In genomic region chr11:80700611-80701010, GRCm38 (mm10) we compare ENCODE assay signal across 19 mouse cellular contexts.
DNase-seq lines count a peak whose midpoint lies in the region; ATAC-seq and TF ChIP-seq lines count a peak whose summit lies in the region.
"Had no signal": no experiment of that assay in that cellular context is flagged by ENCODE, and none has a peak within 500 bp of the region (broad histone marks: within the 10 kb centered on the region; RNA-seq: fewer than 3 reads in every experiment).

No protein-coding gene starts in this region.

- H3K9ac ChIP-seq in stomach, postnatal 0 days (ENCODE audit: low read length), result no peak overlapping the region
- H3K9ac ChIP-seq: limb, embryonic 13.5 days had no signal

- no peak overlapping the region for H3K4me2 ChIP-seq in stomach, postnatal 0 days (replicated peaks; ENCODE audit: low read depth)
- H3K4me2 ChIP-seq: limb, embryonic 13.5 days; midbrain, embryonic 11.5 days had no signal

- 62% methylated on average over 4 of the region's 4 CpGs for WGBS in stomach, postnatal 0 days

- H3K27me3 ChIP-seq in stomach, postnatal 0 days (ENCODE audit: control insufficient read depth, insufficient read depth, low read length), result no peaks in the 10 kb centered on the region

- 0 out of 2 replicates have a peak, but pooled peaks have one; percentile 15 for ATAC-seq in stomach, postnatal 0 days (ENCODE audit: low FRiP score, low TSS enrichment)
- ATAC-seq: activated CD4-positive, CD25-positive, alpha-beta regulatory T cell, adult 4 months; CD4-positive, CD25-positive, alpha-beta regulatory T cell, adult 4 months; forebrain, embryonic 16.5 days; hindbrain, postnatal 0 days had no signal

- H3K4me3 ChIP-seq in stomach, postnatal 0 days (ENCODE audit: low read depth, low read length), result no peak overlapping the region
- H3K4me3 ChIP-seq: left cerebral cortex, adult 2 months; limb, embryonic 13.5 days had no signal

- H3K4me1 ChIP-seq in stomach, postnatal 0 days (replicated peaks; ENCODE audit: control insufficient read depth, insufficient read depth), result no peaks in the 10 kb centered on the region
- H3K4me1 ChIP-seq: limb, embryonic 13.5 days had no signal

- peak; percentile 19 for DNase-seq in ovary, postnatal 36 days (ENCODE audit: low spot score)
- DNase-seq in ovary, postnatal 14 days (ENCODE audit: low spot score), result no peak
- DNase-seq in adrenal gland, postnatal 25 days, result peak; percentile 17
- DNase-seq in lung, postnatal 14 days, result peak; percentile 30
- DNase-seq in stomach, postnatal 0 days (ENCODE audit: low spot score), result peak; percentile 24
- DNase-seq in thymus, postnatal 10 days (ENCODE audit: low spot score in 2 of 2), result no peak
- no peak for DNase-seq in heart, postnatal 14 days
- no peak for DNase-seq in urinary bladder, postnatal 25 days (ENCODE audit: low spot score)
- DNase-seq: cerebellum, adult 9-10 months; kidney, adult 9 months; right cerebral cortex, postnatal 14 days; thymus, adult 18-20 months had no signal

- no peak overlapping the region for H3K27ac ChIP-seq in stomach, postnatal 0 days (replicated peaks)
- H3K27ac ChIP-seq: hindbrain, postnatal 0 days; left cerebral cortex, adult 2 months; limb, embryonic 13.5 days had no signal

- H3K36me3 ChIP-seq in stomach, postnatal 0 days (ENCODE audit: control insufficient read depth, insufficient read depth, low read length), result no peaks in the 10 kb centered on the region
- H3K36me3 ChIP-seq: limb, embryonic 13.5 days had no signal

- no peak for TF ChIP-seq EP300 in stomach, postnatal 0 days (optimal IDR thresholded peaks at IDR 0.05)

- intact Hi-C loops in heart, postnatal 14 days (cut with DNase I), result no loop called here

- H3K9me3 ChIP-seq in stomach, postnatal 0 days (ENCODE audit: control insufficient read depth, low read length), result no peaks in the 10 kb centered on the region
- H3K9me3 ChIP-seq: limb, embryonic 13.5 days had no signal

- TF ChIP-seq CTCF in stomach, postnatal 0 days (IDR thresholded peaks at IDR 0.05; ENCODE audit: low read depth), result no peak

Comparison
In these comparisons a context has a peak if more than half of its experiments do, and no peak if none do; other contexts are left out.
1. DNase-seq: peak in ovary, postnatal 36 days (single experiment), adrenal gland, postnatal 25 days (single experiment), lung, postnatal 14 days (single experiment) and stomach, postnatal 0 days (single experiment); none in ovary, postnatal 14 days (single experiment), thymus, postnatal 10 days (0 of 2), heart, postnatal 14 days (0 of 2) and urinary bladder, postnatal 25 days (single experiment).